Mouse (Mus musculus) stomach, postnatal 0 days (tissue): ENCODE results near the gene Olfr93.

Experiments
- CTCF ChIP-seq: IDR thresholded peaks from 2 replicates; pipeline ENCODE4 v1.5.1; 2016; ENCODE audit warnings: antibody characterized with exemption, low read depth, mild to moderate bottlenecking, moderate library complexity
- EP300 ChIP-seq: optimal IDR thresholded peaks from 2 replicates; pipeline ENCODE3; 2016; ENCODE audit warnings: antibody characterized with exemption

DNA sequence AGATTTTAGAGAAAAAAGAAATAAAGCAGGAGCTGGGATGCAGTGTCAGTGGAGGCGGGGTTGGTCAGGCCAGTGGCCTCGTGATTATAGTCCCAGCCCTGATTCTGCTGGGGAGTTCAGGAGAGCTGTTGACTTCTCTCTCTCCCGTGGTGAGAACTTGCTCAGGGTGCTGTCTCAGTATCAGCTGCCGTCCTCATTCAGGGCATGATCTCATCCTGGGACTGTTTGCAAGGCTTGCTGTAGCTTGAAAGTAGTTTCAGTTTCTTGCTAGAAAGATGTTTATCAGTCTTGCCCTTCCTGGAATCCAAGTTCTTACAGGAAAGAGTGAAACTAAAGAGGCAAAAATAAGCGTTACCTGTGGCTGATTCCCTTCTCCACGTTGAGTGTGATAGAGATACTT, 24.2 kb upstream of the Olfr93 start:
- TF ChIP-seq EP300 (no peak), CTCF (no peak)
